In genomic region chr14:46702669-46703435, GRCm38 (mm10) we compare ENCODE assay signal across 8 mouse cellular contexts. TPM values are rescaled to one million over a fixed set of nuclear protein-coding genes. Genes with fewer than 3 reads are reported as not detected.
A peak's percentile ranks its signal among the peaks of the same experiment; 100 is the strongest.
DNase-seq lines count a peak whose midpoint lies in the region; ATAC-seq lines count a peak whose summit lies in the region.

No protein-coding gene starts in this region.

- intact Hi-C loops in gastrocnemius, postnatal 14 days (cut with DNase I; ENCODE audit: low total_unique reads) = loop anchor here (10.0 kb wide), 1 partner anchor 138 kb away; no protein-coding TSS in a partner anchor

- no peak for ATAC-seq in monocyte, adult 5-6 weeks (replicated peaks; ENCODE audit: insufficient number of reproducible peaks, low FRiP score, low TSS enrichment, poor library complexity, severe bottlenecking)

- peak; percentile 12 to 55 for DNase-seq in spleen, postnatal 10 days (ENCODE audit: low spot score in 2 of 2)
- no peak for DNase-seq in spleen, postnatal 36 days (ENCODE audit: low spot score in 2 of 2)
- peak; percentile 15 to 24 for DNase-seq in adrenal gland, postnatal 4 days (ENCODE audit: low spot score in 2 of 2)
- DNase-seq in gastrocnemius, postnatal 14 days = peak; percentile 42
- DNase-seq in kidney, adult 18-20 months = peak; percentile 50
- peak; percentile 42 to 66 for DNase-seq in lung, adult 18-20 months
- DNase-seq in ovary, postnatal 14 days (ENCODE audit: low spot score) = peak; percentile 65

RNA-seq across cellular contexts. Expression of gene Cdkn3, which starts 57.5 kb away (rescaled TPM):
- 10 to 100 TPM; 13.5 to 17.2 TPM for total RNA-seq in adrenal gland, postnatal 4 days (2021)
- total RNA-seq in gastrocnemius, postnatal 14 days (2021) = 1 to 10 TPM; 2.1 to 2.8 TPM
- 4.8 to 14.7 TPM in 2 of 3 replicates, not detected in the other for total RNA-seq in monocyte, adult 5-6 weeks (2017)

Comparison
In these comparisons a context has a peak if more than half of its experiments do, and no peak if none do; other contexts are left out.
1. DNase-seq: peak in spleen, postnatal 10 days (2 of 2), adrenal gland, postnatal 4 days (2 of 2), gastrocnemius, postnatal 14 days (single experiment), kidney, adult 18-20 months (single experiment), lung, adult 18-20 months (2 of 2) and ovary, postnatal 14 days (single experiment); none in spleen, postnatal 36 days (0 of 2).